Mouse (Mus musculus) forebrain, embryonic 12.5 days (tissue): ENCODE measurements at regions not wholly inside any gene's neighbourhood (a gene's known extent, or its start where the extent isn't known, plus 50 kb on each side); places are given as distances from the start of the nearest gene placed in this dataset.

Source experiments
- ATAC-seq: fragments of 200-750 bp; cut with Nextera tagmentation; 2 replicates; pipeline ENCODE4 v1.8.0; 2017; ENCODE audit warnings: moderate TSS enrichment; ENCODE audit not compliant: low FRiP score
- H3K27ac ChIP-seq: fragments of 300-500 bp; sonication (generic); 2 replicates; pipeline ENCODE4 v1.5.1; 2016; ENCODE audit warnings: mild to moderate bottlenecking
- H3K27me3 ChIP-seq: fragments of 300-500 bp; sonication (generic); 2 replicates; pipeline ENCODE4 v1.6.1; 2016; ENCODE audit warnings: mild to moderate bottlenecking
- H3K36me3 ChIP-seq: fragments of 300-500 bp; sonication (generic); replicated peaks from 2 replicates; pipeline ENCODE4 v1.6.1; 2016; ENCODE audit warnings: mild to moderate bottlenecking
- H3K4me1 ChIP-seq: fragments of 300-500 bp; sonication (generic); 2 replicates; pipeline ENCODE4 v1.6.1; 2016
- H3K4me2 ChIP-seq: fragments of 300-500 bp; sonication (generic); 2 replicates; pipeline ENCODE4 v1.6.1; 2016; ENCODE audit warnings: mild to moderate bottlenecking, moderate library complexity
- H3K4me3 ChIP-seq: fragments of 300-500 bp; sonication (generic); replicated peaks from 2 replicates; pipeline ENCODE4 v1.5.1; 2016; ENCODE audit warnings: mild to moderate bottlenecking
- H3K9ac ChIP-seq: fragments of 300-500 bp; sonication (generic); 2 replicates; pipeline ENCODE4 v1.6.1; 2016; ENCODE audit warnings: mild to moderate bottlenecking
- H3K9me3 ChIP-seq: fragments of 300-500 bp; sonication (generic); 2 replicates; pipeline ENCODE4 v1.6.1; 2016
- WGBS: fragments of 180-500 bp; shearing (Covaris S2); methylation state at CpG from one replicate; pipeline ENCODE4 v1.1.7; 2016; 5-methylcytosine and 5-hydroxymethylcytosine counted together

- Histone ChIP-seq H3K9ac (no peak overlapping the region), H3K4me2 (no peak overlapping the region), H3K4me3 (no peak overlapping the region), H3K27me3 (no peaks in the 10 kb centered on the region), H3K4me1 (no peaks in the 10 kb centered on the region), H3K36me3 (no peaks in the 10 kb centered on the region), H3K9me3 (no peaks in the 10 kb centered on the region), H3K27ac (no peak overlapping the region)
- no peak for ATAC-seq
- WGBS: 78% methylated on average over 15 of the region's 15 CpGs
Observed at GRCm38 (mm10) chr11:90844266-90844924, 156.2 kb upstream of the Tom1l1 start.

GRCm38 (mm10) chr11:90838161-90838560 lies 150.0 kb upstream of the Tom1l1 start:
- Histone ChIP-seq H3K4me2 (no peak overlapping the region), H3K4me1 (no peaks in the 10 kb centered on the region), H3K36me3 (no peaks in the 10 kb centered on the region), H3K9ac (no peak overlapping the region), H3K4me3 (no peak overlapping the region), H3K27ac (no peak overlapping the region), H3K9me3 (no peaks in the 10 kb centered on the region), H3K27me3 (no peaks in the 10 kb centered on the region)
- WGBS: 96% methylated on average over 1 of the region's 1 CpGs
- no peak for ATAC-seq

- Histone ChIP-seq H3K4me2 (no peak overlapping the region), H3K9ac (no peak overlapping the region), H3K27ac (no peak overlapping the region), H3K27me3 (no peaks in the 10 kb centered on the region), H3K4me1 (no peaks in the 10 kb centered on the region), H3K4me3 (no peak overlapping the region), H3K36me3 (no peaks in the 10 kb centered on the region), H3K9me3 (no peaks in the 10 kb centered on the region)
- WGBS: 73% methylated on average over 5 of the region's 5 CpGs
- no peak for ATAC-seq
Observed at GRCm38 (mm10) chr11:90824761-90825160, 136.6 kb upstream of the Tom1l1 start.

GRCm38 (mm10) chr11:90816727-90817126 lies 128.6 kb upstream of the Tom1l1 start:
- H3K4me1 ChIP-seq: no peaks in the 10 kb centered on the region
- WGBS: 69% methylated on average over 2 of the region's 2 CpGs

GRCm38 (mm10) chr11:90814471-90814870 lies 126.3 kb upstream of the Tom1l1 start:
- Histone ChIP-seq H3K4me3 (no peak overlapping the region), H3K9me3 (no peaks in the 10 kb centered on the region), H3K36me3 (no peaks in the 10 kb centered on the region), H3K9ac (no peak overlapping the region), H3K4me2 (no peak overlapping the region), H3K4me1 (no peaks in the 10 kb centered on the region), H3K27me3 (no peaks in the 10 kb centered on the region), H3K27ac (no peak overlapping the region)
- no peak for ATAC-seq
- WGBS: 91% methylated on average over 5 of the region's 5 CpGs

More at GRCm38 (mm10) chr11:90816727-90817126, 128.6 kb upstream of the Tom1l1 start:
- Histone ChIP-seq H3K27ac (no peak overlapping the region), H3K9me3 (no peaks in the 10 kb centered on the region), H3K4me3 (no peak overlapping the region), H3K9ac (no peak overlapping the region), H3K36me3 (no peaks in the 10 kb centered on the region), H3K27me3 (no peaks in the 10 kb centered on the region), H3K4me2 (no peak overlapping the region)
- no peak for ATAC-seq

GRCm38 (mm10) chr11:90812971-90813370 lies 124.8 kb upstream of the Tom1l1 start:
- Histone ChIP-seq H3K4me3 (no peak overlapping the region), H3K27me3 (no peaks in the 10 kb centered on the region), H3K9ac (no peak overlapping the region), H3K4me1 (no peaks in the 10 kb centered on the region), H3K4me2 (no peak overlapping the region), H3K36me3 (no peaks in the 10 kb centered on the region), H3K27ac (no peak overlapping the region), H3K9me3 (no peaks in the 10 kb centered on the region)
- ATAC-seq: no peak
- 84% methylated on average over 2 of the region's 2 CpGs for WGBS

- Histone ChIP-seq H3K4me1 (no peaks in the 10 kb centered on the region), H3K36me3 (no peaks in the 10 kb centered on the region), H3K4me2 (no peak overlapping the region), H3K27me3 (no peaks in the 10 kb centered on the region), H3K4me3 (no peak overlapping the region), H3K27ac (no peak overlapping the region), H3K9me3 (no peaks in the 10 kb centered on the region), H3K9ac (no peak overlapping the region)
- WGBS: 87% methylated on average over 4 of the region's 4 CpGs
- no peak for ATAC-seq
Observed at GRCm38 (mm10) chr11:90812530-90812929, 124.4 kb upstream of the Tom1l1 start.

- Histone ChIP-seq H3K27ac (no peak overlapping the region), H3K27me3 (no peaks in the 10 kb centered on the region), H3K4me1 (no peaks in the 10 kb centered on the region), H3K36me3 (no peaks in the 10 kb centered on the region), H3K9ac (no peak overlapping the region), H3K4me2 (no peak overlapping the region), H3K9me3 (no peaks in the 10 kb centered on the region), H3K4me3 (no peak overlapping the region)
- 76% methylated on average over 1 of the region's 1 CpGs for WGBS
- ATAC-seq: no peak
Observed at GRCm38 (mm10) chr11:90808443-90808842, 120.3 kb upstream of the Tom1l1 start.

- Histone ChIP-seq H3K36me3 (no peaks in the 10 kb centered on the region), H3K4me2 (no peak overlapping the region), H3K27ac (no peak overlapping the region), H3K9me3 (no peaks in the 10 kb centered on the region), H3K4me1 (no peaks in the 10 kb centered on the region), H3K9ac (no peak overlapping the region), H3K27me3 (no peaks in the 10 kb centered on the region), H3K4me3 (no peak overlapping the region)
- WGBS: 77% methylated on average over 5 of the region's 5 CpGs
- no peak for ATAC-seq
Observed at GRCm38 (mm10) chr11:90807343-90807742, 119.2 kb upstream of the Tom1l1 start.

GRCm38 (mm10) chr11:90802569-90803363 lies 114.6 kb upstream of the Tom1l1 start:
- no peaks in the 10 kb centered on the region for H3K36me3 ChIP-seq
- H3K4me3 ChIP-seq: no peak overlapping the region
- no peak overlapping the region for H3K4me2 ChIP-seq
- H3K9ac ChIP-seq: no peak overlapping the region
- H3K4me1 ChIP-seq: no peaks in the 10 kb centered on the region
- WGBS: 87% methylated on average over 7 of the region's 7 CpGs
- no peak for ATAC-seq
- H3K27me3 ChIP-seq: no peaks in the 10 kb centered on the region
- H3K9me3 ChIP-seq: no peaks in the 10 kb centered on the region
- no peak overlapping the region for H3K27ac ChIP-seq

GRCm38 (mm10) chr11:90797577-90797976 lies 109.4 kb upstream of the Tom1l1 start:
- no peaks in the 10 kb centered on the region for H3K36me3 ChIP-seq
- WGBS: 94% methylated on average over 2 of the region's 2 CpGs
- no peak overlapping the region for H3K9ac ChIP-seq
- no peak for ATAC-seq
- H3K4me3 ChIP-seq: no peak overlapping the region
- no peaks in the 10 kb centered on the region for H3K9me3 ChIP-seq
- no peak overlapping the region for H3K4me2 ChIP-seq
- no peaks in the 10 kb centered on the region for H3K4me1 ChIP-seq
- H3K27ac ChIP-seq: no peak overlapping the region
- H3K27me3 ChIP-seq: no peaks in the 10 kb centered on the region

- H3K4me1 ChIP-seq: no peaks in the 10 kb centered on the region
- no peaks in the 10 kb centered on the region for H3K9me3 ChIP-seq
- no peak overlapping the region for H3K4me2 ChIP-seq
- H3K4me3 ChIP-seq: no peak overlapping the region
- 0 out of 2 replicates have a peak, but pooled peaks have one; percentile 33 for ATAC-seq
- WGBS: 86% methylated on average over 8 of the region's 8 CpGs
- H3K36me3 ChIP-seq: no peaks in the 10 kb centered on the region
- no peak overlapping the region for H3K27ac ChIP-seq
- no peaks in the 10 kb centered on the region for H3K27me3 ChIP-seq
- no peak overlapping the region for H3K9ac ChIP-seq
Observed at GRCm38 (mm10) chr11:90783537-90783936, 95.4 kb upstream of the Tom1l1 start.

- peak; percentile 57 for ATAC-seq
- no peak overlapping the region for H3K9ac ChIP-seq
- no peaks in the 10 kb centered on the region for H3K27me3 ChIP-seq
- no peaks in the 10 kb centered on the region for H3K36me3 ChIP-seq
- no peak overlapping the region for H3K4me3 ChIP-seq
- H3K4me2 ChIP-seq: no peak overlapping the region
- WGBS: 49% methylated on average over 6 of the region's 6 CpGs
- H3K9me3 ChIP-seq: no peaks in the 10 kb centered on the region
- H3K27ac ChIP-seq: no peak overlapping the region
- H3K4me1 ChIP-seq: no peaks in the 10 kb centered on the region
Observed at GRCm38 (mm10) chr11:90782975-90783374, 94.8 kb upstream of the Tom1l1 start.
